In genomic region chr4:71640521-71640920, GRCm38 (mm10) we compare ENCODE assay signal across 27 mouse cellular contexts.
"Had no signal": no experiment of that assay in that cellular context is flagged by ENCODE, and none has a peak within 500 bp of the region (broad histone marks: within the 10 kb centered on the region; RNA-seq: fewer than 3 reads in every experiment).

No protein-coding gene starts in this region.

- H3K36me3 ChIP-seq: heart, embryonic 10.5 days; heart, embryonic 12.5 days; heart, embryonic 13.5 days; heart, embryonic 15.5 days; hindbrain, embryonic 10.5 days; hindbrain, embryonic 12.5 days; hindbrain, embryonic 13.5 days; hindbrain, embryonic 15.5 days; intestine, embryonic 15.5 days; kidney, embryonic 15.5 days had no signal

- DNase-seq: heart, adult 18-20 months; heart, adult 2 months; heart, postnatal 10 days; heart, postnatal 14 days; heart, postnatal 36 days; heart, postnatal 4 days; kidney, adult 11 months; kidney, postnatal 10 days; kidney, postnatal 25 days; kidney, postnatal 4 days; layer of hippocampus, adult 9-11 months; layer of hippocampus, postnatal 36 days had no signal

- H3K4me3 ChIP-seq: heart, adult 2 months; heart, embryonic 10.5 days; heart, embryonic 12.5 days; heart, embryonic 13.5 days; heart, embryonic 15.5 days; hindbrain, embryonic 10.5 days; hindbrain, embryonic 12.5 days; hindbrain, embryonic 13.5 days; hindbrain, embryonic 15.5 days; intestine, embryonic 15.5 days; kidney, embryonic 15.5 days; layer of hippocampus, adult 2 months; left cerebral cortex, adult 2 months had no signal

- H3K27ac ChIP-seq: heart, adult 2 months; heart, embryonic 10.5 days; heart, embryonic 13.5 days; heart, embryonic 15.5 days; hindbrain, embryonic 10.5 days; hindbrain, embryonic 12.5 days; hindbrain, embryonic 13.5 days; hindbrain, embryonic 14.5 days; hindbrain, embryonic 15.5 days; hindbrain, postnatal 0 days; intestine, embryonic 15.5 days; kidney, embryonic 15.5 days; kidney, postnatal 0 days; layer of hippocampus, adult 2 months; left cerebral cortex, adult 2 months had no signal

- H3K9ac ChIP-seq: heart, embryonic 12.5 days; heart, embryonic 13.5 days; heart, embryonic 15.5 days; hindbrain, embryonic 12.5 days; hindbrain, embryonic 13.5 days; hindbrain, embryonic 14.5 days; hindbrain, embryonic 15.5 days; intestine, embryonic 15.5 days; kidney, embryonic 15.5 days had no signal

- H3K27me3 ChIP-seq: heart, embryonic 12.5 days; heart, embryonic 13.5 days; heart, embryonic 15.5 days; hindbrain, embryonic 12.5 days; hindbrain, embryonic 13.5 days; hindbrain, embryonic 15.5 days; intestine, embryonic 15.5 days; kidney, embryonic 15.5 days had no signal

- H3K4me1 ChIP-seq: heart, embryonic 10.5 days; heart, embryonic 12.5 days; heart, embryonic 13.5 days; heart, embryonic 15.5 days; hindbrain, embryonic 10.5 days; hindbrain, embryonic 12.5 days; hindbrain, embryonic 13.5 days; hindbrain, embryonic 15.5 days; intestine, embryonic 15.5 days; kidney, embryonic 15.5 days had no signal
